Mouse (Mus musculus) layer of hippocampus, postnatal 14 days (tissue): ENCODE data around the gene Actr1b. TPM values are rescaled to one million over a fixed set of nuclear protein-coding genes. Genes with fewer than 3 reads are reported as not detected.
"Not testable (repeated sequence)": the region's sequence is repeated elsewhere in the genome, so short reads cannot be mapped to it uniquely, and the experiment has no call there.

Experiments used
- DNase-seq, 2 experiments: peaks; one replicate each; pipeline ENCODE4 v3.0.0; 2021 to 2022; ENCODE audit warnings: low spot score in 2 of 2, mixed read lengths in 1 of 2
- total RNA-seq, 2 experiments: library from RNA; stranded (reverse); gene quantifications; 2 replicates each; pipeline ENCODE4 v1.2.3; 2021

Actr1b gene
- total RNA-seq, 2 experiments from 2014 or later, result 215 to 223 TPM

DNA sequence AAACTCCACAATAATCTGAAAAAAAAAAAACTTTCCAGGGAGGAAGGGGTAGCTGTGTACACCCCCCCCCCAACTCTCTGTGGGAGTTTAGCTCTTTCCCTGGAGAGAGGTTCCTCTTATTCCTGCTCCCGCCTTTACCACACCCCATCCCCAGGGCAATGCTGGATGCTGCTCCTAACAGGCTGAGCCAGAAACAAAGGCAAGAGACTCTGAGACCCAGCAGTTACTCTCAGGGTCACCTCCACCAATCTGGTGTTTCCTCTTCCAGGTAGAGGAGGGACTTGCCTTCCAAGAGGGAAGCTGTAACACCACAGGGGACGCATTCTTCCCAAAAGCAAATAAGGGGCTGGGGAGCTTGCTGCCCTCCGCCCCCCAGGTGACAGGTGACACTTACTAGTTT is 6.4 kb downstream of the Actr1b start:
- no peak for DNase-seq

DNA sequence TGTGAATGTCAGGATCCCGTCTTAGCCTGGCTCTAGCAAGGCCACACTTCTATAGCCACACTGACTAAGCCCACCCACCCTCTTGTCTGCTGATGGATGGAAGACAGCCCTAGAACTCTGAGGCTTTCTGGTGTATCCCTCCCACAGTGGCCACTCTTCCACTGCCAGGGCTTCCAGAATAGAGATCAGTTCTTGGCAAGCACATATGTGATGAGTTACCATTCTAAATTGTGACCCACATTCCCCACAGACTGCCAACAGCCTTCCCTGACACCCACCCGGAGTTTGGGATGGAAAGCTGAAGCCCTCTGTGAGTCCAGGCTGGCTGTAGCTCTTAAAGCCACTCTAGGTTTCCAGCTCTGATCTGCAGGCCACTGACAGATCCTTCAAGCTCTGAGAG is 7.1 kb downstream of the Actr1b start:
- DNase-seq, result no peak

GRCm38 (mm10) chr1:36697030-36697429 is 17.2 kb downstream of the Actr1b start:
- no peak for DNase-seq

- no peak for DNase-seq
Observed at GRCm38 (mm10) chr1:36696411-36696810, 17.8 kb downstream of the Actr1b start.

DNA sequence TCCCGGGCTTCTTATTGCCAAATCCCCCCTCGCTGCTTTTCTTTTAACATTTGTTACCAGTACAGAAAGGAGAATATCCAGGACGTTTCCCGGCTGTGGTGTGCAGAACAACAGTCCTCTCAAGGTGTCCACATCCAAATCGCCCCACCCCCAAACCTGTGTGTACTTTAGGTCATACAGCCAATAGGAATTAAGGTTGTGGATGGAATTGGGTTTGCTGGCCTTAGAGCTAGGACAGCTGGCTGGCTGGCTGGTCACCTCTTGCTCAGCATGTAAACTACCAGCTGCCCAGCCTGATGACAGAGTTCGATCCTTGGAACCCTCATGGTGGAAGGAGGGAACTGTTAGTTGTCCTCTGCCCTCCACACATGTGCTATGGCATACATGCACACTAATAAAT is 19.4 kb downstream of the Actr1b start:
- no peak for DNase-seq

- DNase-seq, result peak; percentile 92 to 97
Observed at GRCm38 (mm10) chr1:36691271-36692155, 22.7 kb downstream of the Actr1b start, which contains the start of gene Cox5b. TSS of gene Cox5b (plus strand) at chr1:36691449.

DNA sequence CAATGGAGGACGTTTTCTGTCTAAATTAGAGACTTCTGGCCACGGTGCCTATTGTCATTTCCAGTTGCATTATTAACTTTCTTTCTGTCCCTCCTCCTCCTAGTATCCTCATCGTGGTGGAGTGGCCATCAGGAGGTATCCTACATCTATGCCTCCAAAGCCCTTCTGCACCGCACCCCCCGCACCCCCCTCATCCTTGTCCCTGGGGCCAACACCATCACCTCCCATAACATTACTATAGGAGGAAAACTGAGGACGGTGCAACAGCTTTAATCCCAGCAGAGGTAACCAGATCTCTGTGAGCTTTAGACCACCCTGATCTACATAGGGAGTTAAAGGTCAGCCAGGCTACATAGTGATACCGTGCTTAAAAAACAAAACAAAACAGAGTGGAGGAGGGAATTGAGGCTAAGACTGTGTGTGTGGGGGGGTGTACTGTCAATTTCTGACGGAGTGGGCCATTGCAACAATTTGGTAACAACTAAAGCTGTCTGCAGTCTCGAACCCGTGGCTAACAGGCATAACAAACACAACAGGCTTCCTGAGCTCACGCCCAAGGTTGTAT is 23.5 kb downstream of the Actr1b start:
- DNase-seq, result no peak

GRCm38 (mm10) chr1:36683810-36684467 is 30.3 kb downstream of the Actr1b start:
- DNase-seq, result peak; percentile 70 to 89

DNA sequence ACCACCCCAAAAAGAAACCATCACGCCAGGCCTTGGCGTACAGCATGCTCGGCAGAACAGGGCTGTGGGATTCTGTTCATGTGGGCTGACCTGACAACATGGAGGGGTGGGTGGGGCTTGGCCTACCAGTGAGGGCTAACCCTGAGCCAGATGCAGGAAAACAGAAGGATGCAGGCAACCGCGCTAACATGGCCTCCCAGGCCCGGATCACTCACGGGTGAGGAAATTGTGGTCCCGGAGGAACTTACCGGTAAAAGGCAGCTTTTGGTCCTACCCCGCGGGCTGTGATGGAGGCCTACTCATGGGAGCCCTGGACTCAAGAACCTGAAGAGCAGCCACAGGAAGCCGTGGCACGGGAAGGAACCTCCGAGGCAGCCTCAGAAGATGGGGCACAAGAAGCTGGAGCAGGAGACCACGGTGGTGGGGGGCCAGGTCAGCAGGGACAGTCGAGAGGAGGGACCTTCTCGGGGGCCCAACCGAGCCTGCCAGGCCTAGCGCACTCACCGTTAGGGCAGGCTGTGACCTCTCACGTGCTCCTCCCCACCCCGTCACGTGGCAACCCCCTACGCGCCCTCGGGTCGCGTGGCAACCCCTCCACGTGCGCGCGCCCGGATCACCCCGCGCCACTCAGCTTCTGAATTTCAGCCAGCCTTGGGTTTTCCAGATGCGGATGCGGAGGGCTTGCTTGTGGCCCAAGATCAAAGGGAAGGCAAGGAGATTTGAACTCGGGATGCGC is 31.4 kb downstream of the Actr1b start, which contains the start of gene Fam178b:
Gene Fam178b (minus strand): TSS at position 564 of the 736 bp plus-strand sequence.
- no peak for DNase-seq

GRCm38 (mm10) chr1:36680893-36681292 is 33.3 kb downstream of the Actr1b start:
- no peak for DNase-seq

- no peak for DNase-seq
Observed at GRCm38 (mm10) chr1:36674936-36675335, 39.3 kb downstream of the Actr1b start.

DNA sequence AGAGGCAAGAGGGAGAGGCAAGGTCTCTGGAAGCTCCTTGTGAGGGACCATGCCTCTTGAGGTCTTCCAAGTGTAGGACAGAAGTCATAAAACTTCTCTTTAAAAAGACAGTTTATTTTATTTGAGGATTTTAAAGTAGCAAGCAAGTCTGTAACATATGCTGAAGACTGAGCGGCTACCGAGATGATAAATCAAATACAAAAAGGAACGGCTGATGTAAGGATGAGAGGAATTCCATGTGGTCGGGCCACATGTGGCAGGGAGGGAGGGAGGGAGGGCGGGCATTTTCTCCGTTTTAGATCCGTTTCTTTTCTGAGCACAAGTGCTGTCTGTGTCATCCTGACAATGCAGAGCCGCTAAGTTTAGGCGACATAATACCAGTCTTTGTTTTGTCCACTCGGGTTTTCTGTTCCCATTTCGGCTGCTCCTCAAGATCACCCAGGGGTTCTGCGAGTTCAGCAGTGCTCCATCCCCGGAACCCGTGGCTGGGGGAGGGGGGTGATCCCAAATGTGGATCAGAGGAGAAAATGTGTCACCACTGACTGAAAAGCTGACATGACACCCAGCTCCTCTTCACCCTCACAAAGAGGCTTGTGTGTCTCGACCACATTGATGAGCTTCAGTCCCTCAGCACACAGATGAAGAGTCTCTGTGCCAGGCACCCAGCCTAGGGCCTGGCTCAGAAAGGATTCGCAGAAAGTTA is 41.4 kb downstream of the Actr1b start:
- peak in 1 of 2 experiments; percentile 17 for DNase-seq

- DNase-seq, result no peak
Observed at GRCm38 (mm10) chr1:36671260-36671659, 43.0 kb downstream of the Actr1b start.

- DNase-seq, result no peak
Observed at GRCm38 (mm10) chr1:36670256-36670655, 44.0 kb downstream of the Actr1b start.

DNA sequence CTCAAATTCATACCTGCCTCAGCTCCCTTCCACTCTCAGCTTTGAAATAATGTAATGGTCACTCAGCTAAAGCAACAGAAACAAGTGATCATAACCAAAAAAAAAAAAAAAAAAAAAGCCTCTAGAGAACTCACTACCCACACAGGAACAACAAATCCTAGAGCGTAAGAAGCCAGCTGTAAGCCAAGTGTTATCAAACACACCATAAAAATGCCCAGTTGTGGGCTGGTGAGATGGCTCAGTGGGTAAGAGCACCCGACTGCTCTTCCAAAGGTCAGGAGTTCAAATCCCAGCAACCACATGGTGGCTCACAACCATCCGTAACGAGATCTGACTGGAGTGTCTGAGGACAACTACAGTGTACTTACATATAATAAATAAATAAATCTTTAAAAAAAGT is 46.2 kb downstream of the Actr1b start:
- DNase-seq, result not testable (repeated sequence)

GRCm38 (mm10) chr1:36665934-36666333 is 48.3 kb downstream of the Actr1b start:
- no peak for DNase-seq

GRCm38 (mm10) chr1:36665165-36665723 is 49.0 kb downstream of the Actr1b start:
- DNase-seq, result no peak

- DNase-seq, result peak in 1 of 2 experiments; percentile 17
Observed at GRCm38 (mm10) chr1:36664457-36664856, 49.8 kb downstream of the Actr1b start.

GRCm38 (mm10) chr1:36658621-36659399 is 55.4 kb downstream of the Actr1b start:
- no peak for DNase-seq
